Comparison of ENCODE assay signal across 15 mouse cellular contexts in the genomic region with DNA sequence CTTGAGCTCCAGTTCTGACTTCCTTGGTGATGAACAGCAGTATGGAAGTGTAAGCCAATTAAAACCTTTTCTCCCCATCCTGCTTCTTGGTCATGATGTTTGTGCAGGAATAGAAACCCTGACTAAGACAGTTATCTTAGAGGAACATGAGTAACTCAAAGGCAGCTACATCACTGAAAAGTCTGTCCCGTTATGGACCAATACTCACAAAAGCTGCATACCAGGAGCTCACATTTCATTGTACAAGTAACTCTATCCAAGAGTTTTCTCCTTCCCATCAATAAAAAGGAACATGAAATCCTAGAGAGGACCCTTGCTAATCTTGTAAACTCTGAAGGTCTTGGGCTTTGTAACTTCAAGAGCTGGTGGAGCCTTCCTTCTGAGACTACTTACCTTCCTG.
"Had no signal": no experiment of that assay in that cellular context is flagged by ENCODE, and none has a peak within 500 bp of the region (broad histone marks: within the 10 kb centered on the region; RNA-seq: fewer than 3 reads in every experiment).

No protein-coding gene starts in this region.

- H3K4me2 ChIP-seq: neural tube, embryonic 15.5 days; stomach, embryonic 15.5 days had no signal

- H3K4me1 ChIP-seq: neural tube, embryonic 15.5 days; stomach, embryonic 15.5 days had no signal

- H3K36me3 ChIP-seq: neural tube, embryonic 15.5 days; stomach, embryonic 15.5 days had no signal

- H3K27me3 ChIP-seq: neural tube, embryonic 15.5 days; stomach, embryonic 15.5 days had no signal

- H3K27ac ChIP-seq: neural tube, embryonic 15.5 days; stomach, embryonic 15.5 days; stomach, postnatal 0 days had no signal

- DNase-seq: retina, postnatal 1 day; right cerebral cortex, adult 18-20 months; right cerebral cortex, postnatal 14 days; right cerebral cortex, postnatal 25 days; right cerebral cortex, postnatal 4 days; spleen, adult 18-20 months; thymus, adult 18-20 months; thymus, adult 2 months; thymus, postnatal 14 days; thymus, postnatal 25 days; thymus, postnatal 36 days; thymus, postnatal 4 days had no signal

- H3K9me3 ChIP-seq: neural tube, embryonic 15.5 days; stomach, embryonic 15.5 days had no signal

- H3K9ac ChIP-seq: neural tube, embryonic 15.5 days; stomach, embryonic 15.5 days had no signal

- H3K4me3 ChIP-seq: neural tube, embryonic 15.5 days; stomach, embryonic 15.5 days had no signal
